Mouse (Mus musculus) olfactory bulb, adult 2 months (tissue): Measurements from ENCODE around the gene Lmx1b.

ENCODE experiments used
- CTCF ChIP-seq: fragments of 200-500 bp; IDR thresholded peaks from 2 replicates; pipeline ENCODE4 v1.5.1; 2012; ENCODE audit warnings: low read depth, mild to moderate bottlenecking, low read length, moderate library complexity; ENCODE audit not compliant: insufficient read depth
- POLR2A ChIP-seq: fragments of 200-500 bp; IDR thresholded peaks from 2 replicates; pipeline ENCODE4 v1.6.1; 2012; ENCODE audit warnings: mild to moderate bottlenecking, low read depth, low read length, moderate library complexity; ENCODE audit not compliant: insufficient read depth

DNA sequence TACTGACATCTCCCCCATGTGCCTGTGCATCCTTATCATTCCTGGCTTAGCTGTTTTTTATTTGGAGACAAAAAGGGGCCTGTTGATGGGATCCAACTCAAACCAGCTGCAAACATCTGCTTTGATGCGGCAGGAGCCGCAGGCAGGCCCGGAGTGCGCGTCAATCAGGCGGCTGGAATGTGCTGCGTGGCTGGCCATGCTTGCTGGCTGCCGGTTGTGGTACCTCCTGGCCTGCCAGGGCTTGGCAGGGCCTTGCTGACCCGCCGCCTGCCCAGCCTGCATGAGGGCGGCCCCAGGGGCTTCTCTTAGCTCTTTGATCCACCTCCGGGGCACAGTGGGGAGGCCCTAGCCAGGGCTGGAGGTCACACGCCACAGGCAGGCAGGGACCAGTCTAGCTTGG, 64.9 kb downstream of the Lmx1b start:
- TF ChIP-seq CTCF (no peak), POLR2A (no peak)
